Mouse (Mus musculus) liver, embryonic 14.5 days (tissue): ENCODE measurements around the gene Atg9b. TPM values are rescaled to one million over a fixed set of nuclear protein-coding genes. Genes with fewer than 3 reads are reported as not detected.
"Not testable (repeated sequence)": the region's sequence is repeated elsewhere in the genome, so short reads cannot be mapped to it uniquely, and the experiment has no call there.

Source experiments
- ATAC-seq: fragments of 200-750 bp; cut with Nextera tagmentation; 2 replicates; pipeline ENCODE4 v1.8.0; 2017; ENCODE audit warnings: moderate number of reproducible peaks, mild to moderate bottlenecking, moderate library complexity; ENCODE audit not compliant: insufficient read depth
- DNase-seq, 3 experiments: peaks; one replicate each; pipeline ENCODE4 v3.0.0-alpha.2; 2012 to 2013; ENCODE audit warnings: low read depth in 3 of 3, low spot score in 3 of 3
- H3K27ac ChIP-seq: fragments of 300-500 bp; sonication (generic); 2 replicates; pipeline ENCODE4 v1.5.1; 2014; ENCODE audit warnings: moderate library complexity, mild to moderate bottlenecking, control low read depth, inconsistent platforms
- H3K27me3 ChIP-seq: fragments of 300-500 bp; sonication (generic); 2 replicates; pipeline ENCODE4 v1.6.1; 2014; ENCODE audit warnings: mild to moderate bottlenecking, low read length, moderate library complexity; ENCODE audit not compliant: control insufficient read depth, insufficient read depth
- H3K36me3 ChIP-seq: fragments of 300-500 bp; sonication (generic); replicated peaks from 2 replicates; pipeline ENCODE4 v1.6.1; 2014; ENCODE audit warnings: low read depth; ENCODE audit not compliant: control insufficient read depth, insufficient read depth
- H3K4me1 ChIP-seq, 2 experiments: fragments of 200-500 bp in 1 of 2; fragments of 300-500 bp in 1 of 2; sonication (generic) in 1 of 2; replicated peaks; 2 replicates each; pipeline ENCODE4 v1.6.1; 2012 to 2014; ENCODE audit warnings: antibody characterized with exemption in 1 of 2, inconsistent platforms in 1 of 2, low read length in 1 of 2; ENCODE audit not compliant: control insufficient read depth in 2 of 2, insufficient read depth in 2 of 2
- H3K4me2 ChIP-seq: fragments of 300-500 bp; sonication (generic); 2 replicates; pipeline ENCODE4 v1.6.1; 2014; ENCODE audit warnings: low read depth, mild to moderate bottlenecking, control low read depth, moderate library complexity
- H3K4me3 ChIP-seq, 2 experiments: fragments of 200-500 bp in 1 of 2; fragments of 300-500 bp in 1 of 2; sonication (generic) in 1 of 2; 2 replicates each; pipeline ENCODE4 v1.5.1; 2012 to 2014; ENCODE audit warnings: low read depth in 2 of 2, low read length in 2 of 2, mild to moderate bottlenecking in 2 of 2, control low read depth in 1 of 2, inconsistent platforms in 1 of 2, moderate library complexity in 1 of 2; ENCODE audit not compliant: insufficient read depth in 1 of 2
- H3K9ac ChIP-seq: fragments of 300-500 bp; sonication (generic); replicated peaks from 2 replicates; pipeline ENCODE4 v1.6.1; 2014; ENCODE audit warnings: mild to moderate bottlenecking, control low read depth, moderate library complexity
- H3K9me3 ChIP-seq: fragments of 300-500 bp; sonication (generic); 2 replicates; pipeline ENCODE4 v1.6.1; 2016; ENCODE audit warnings: low read length, mixed read lengths; ENCODE audit not compliant: control insufficient read depth
- CTCF ChIP-seq: IDR thresholded peaks from 2 replicates; pipeline ENCODE4 v1.5.1; 2016; ENCODE audit warnings: antibody characterized with exemption, low read depth, control low read depth
- EP300 ChIP-seq: IDR thresholded peaks from 2 replicates; pipeline ENCODE4 v1.6.1; 2016; ENCODE audit warnings: antibody characterized with exemption, low read depth
- WGBS: fragments of 180-500 bp; shearing (Covaris S2); extraction: QIAGEN DNeasy Blood & Tissue Kit; methylation state at CpG from one replicate; pipeline ENCODE4 v1.1.7; 2014; ENCODE audit not compliant: insufficient replicate concordance; 5-methylcytosine and 5-hydroxymethylcytosine counted together
- polyA plus RNA-seq, 2 experiments: library from polyadenylated mRNA; depleted of rRNA in 1 of 2; stranded (reverse) in 1 of 2; unstranded in 1 of 2; fragments of >200 nt; fragmentation: Nextera tagmentation in 1 of 2; extraction: Ambion mirVana in 1 of 2; gene quantifications; 2 replicates each; pipeline versions ENCODE4 v1.2.1 to v1.2.3; 2012 to 2014

Atg9b gene
- polyA plus RNA-seq, 2 experiments: 0.14 to 0.57 TPM

DNA sequence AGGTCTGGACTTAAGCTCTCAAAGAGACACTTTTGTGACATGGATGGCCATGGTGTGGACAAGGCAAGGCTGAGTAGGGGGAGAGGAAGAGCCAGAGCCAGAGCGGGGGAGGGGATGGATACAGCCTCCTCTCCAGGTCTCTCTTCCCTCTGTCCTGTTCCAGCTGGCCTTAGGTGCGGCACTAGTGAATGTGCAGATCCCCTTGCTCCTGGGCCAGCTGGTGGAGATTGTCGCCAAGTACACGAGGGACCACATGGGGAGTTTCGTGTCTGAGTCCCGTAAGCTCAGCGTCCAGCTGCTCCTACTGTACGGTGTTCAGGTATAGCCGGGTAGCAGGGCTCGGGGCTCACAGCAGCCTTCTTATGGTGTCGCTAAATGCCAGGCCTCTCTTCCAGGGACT is 8.4 kb upstream of the Atg9b start:
- no peaks in the 10 kb centered on the region for H3K9me3 ChIP-seq
- TF ChIP-seq EP300 (no peak), CTCF (no peak)
- H3K9ac ChIP-seq: no peak overlapping the region
- H3K27ac ChIP-seq: no peak overlapping the region
- no peak for ATAC-seq
- no peak overlapping the region for H3K4me2 ChIP-seq
- no peaks in the 10 kb centered on the region for H3K27me3 ChIP-seq
- peaks cover under 1 to 2% of the 10 kb centered on the region in 2 experiments; a peak in 1 of 4 replicates for H3K4me1 ChIP-seq
- H3K4me3 ChIP-seq: no peak overlapping the region
- 83% methylated on average over 11 of the region's 11 CpGs for WGBS
- no peak for DNase-seq
- no peaks in the 10 kb centered on the region for H3K36me3 ChIP-seq

DNA sequence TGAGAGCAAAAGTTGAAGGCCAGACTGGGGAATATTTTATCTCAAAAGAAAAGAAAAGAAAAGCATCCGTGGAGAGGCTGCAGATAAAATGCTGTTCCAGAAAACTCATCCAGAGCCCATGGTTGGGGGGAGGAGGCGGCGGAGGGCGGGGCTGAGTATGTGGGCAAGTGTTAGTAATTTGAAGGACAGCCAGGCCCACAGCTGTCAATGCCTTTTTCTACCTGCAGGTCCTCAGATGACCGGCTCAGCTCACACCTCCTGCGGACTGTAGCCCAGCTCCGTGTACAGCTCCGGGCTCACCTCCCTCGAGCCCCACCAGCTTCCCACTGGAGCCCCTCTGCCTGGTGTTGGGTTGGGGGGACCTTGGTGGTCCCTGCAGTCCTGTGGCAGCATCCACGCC is 7.7 kb upstream of the Atg9b start:
- Histone ChIP-seq H3K36me3 (no peaks in the 10 kb centered on the region), H3K4me1 (peaks cover 2 to 7% of the 10 kb centered on the region in 2 experiments; a peak in 2 of 4 replicates), H3K27me3 (no peaks in the 10 kb centered on the region), H3K4me2 (no peak overlapping the region), H3K9me3 (no peaks in the 10 kb centered on the region), H3K27ac (no peak overlapping the region), H3K4me3 (no peak overlapping the region), H3K9ac (no peak overlapping the region)
- no peak for DNase-seq
- ATAC-seq: no peak
- TF ChIP-seq EP300 (no peak), CTCF (no peak)
- WGBS: 73% methylated on average over 10 of the region's 10 CpGs

DNA sequence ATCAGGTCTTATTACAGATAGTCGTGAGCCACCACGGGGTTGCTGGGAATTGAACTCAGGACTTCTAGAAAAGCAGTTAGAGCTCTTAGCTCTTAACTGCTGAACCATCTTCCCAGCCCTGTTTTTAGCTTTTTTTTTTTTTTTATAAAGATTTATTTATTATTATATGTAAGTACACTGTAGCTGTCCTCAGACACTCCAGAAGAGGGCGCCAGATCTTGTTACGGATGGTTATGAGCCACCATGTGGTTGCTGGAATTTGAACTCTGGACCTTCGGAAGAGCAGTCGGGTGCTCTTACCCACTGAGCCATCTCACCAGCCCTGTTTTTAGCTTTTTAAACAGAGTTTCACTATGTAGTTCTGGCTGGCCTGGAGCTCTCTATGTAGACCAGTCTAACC is 4.3 kb upstream of the Atg9b start:
- not testable (repeated sequence) for H3K9me3 ChIP-seq, H3K4me3 ChIP-seq, H3K27ac ChIP-seq, DNase-seq, ATAC-seq, H3K36me3 ChIP-seq, H3K27me3 ChIP-seq, H3K4me2 ChIP-seq, H3K9ac ChIP-seq
- TF ChIP-seq CTCF: peak; percentile 41
- peaks cover 10 to 12% of the 10 kb centered on the region in 2 experiments; a peak in 3 of 4 replicates for H3K4me1 ChIP-seq
- 74% methylated on average over 6 of the region's 6 CpGs for WGBS

DNA sequence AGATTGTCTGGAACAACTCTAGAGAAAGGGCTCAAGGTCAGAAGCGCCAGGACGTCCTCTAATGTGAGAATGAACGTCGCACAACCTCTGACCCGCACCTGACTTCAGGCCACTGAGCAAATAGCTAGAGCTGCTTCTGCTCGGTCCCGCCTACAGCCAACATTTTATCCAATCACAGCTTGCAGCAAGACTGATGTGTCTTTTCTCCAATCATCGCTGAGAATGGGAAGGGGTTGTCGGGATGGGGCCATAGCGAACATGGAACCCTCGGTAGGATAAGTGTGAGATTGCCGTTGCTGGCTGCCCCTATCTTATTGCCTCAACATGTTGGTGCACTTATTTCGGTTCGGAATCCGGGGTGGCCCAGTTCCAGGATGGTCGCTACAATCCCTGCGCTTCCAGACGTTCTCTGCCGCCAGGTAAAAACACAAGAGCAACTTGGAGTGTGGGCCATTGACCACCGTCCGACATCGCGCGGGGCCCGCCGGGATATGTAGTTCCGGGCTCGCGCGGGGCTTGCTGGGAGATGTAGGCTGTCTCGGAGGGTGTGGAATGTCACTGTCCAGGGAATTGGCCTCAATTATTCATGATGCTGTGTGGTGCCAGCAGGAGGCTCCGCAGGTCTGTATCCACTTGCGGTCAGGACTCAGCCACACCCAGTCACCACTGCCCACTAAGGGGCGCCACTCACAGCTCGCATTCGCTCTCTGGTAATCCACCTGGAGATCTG is 2.4 kb upstream of the Atg9b start:
- H3K27ac ChIP-seq: peak overlapping the region; percentile 80
- H3K9me3 ChIP-seq: no peaks in the 10 kb centered on the region
- ATAC-seq: peak; percentile 97
- H3K9ac ChIP-seq: peak overlapping the region; percentile 70
- peak overlapping the region; percentile 69 for H3K4me2 ChIP-seq
- peak; percentile 94 to 95 (median 94) for DNase-seq
- no peaks in the 10 kb centered on the region for H3K27me3 ChIP-seq
- no peak for TF ChIP-seq EP300
- peak; percentile 85 for TF ChIP-seq CTCF
- WGBS: 1% methylated on average over 36 of the region's 36 CpGs
- peaks cover 12 to 15% of the 10 kb centered on the region in 2 experiments; a peak in 3 of 4 replicates for H3K4me1 ChIP-seq
- H3K36me3 ChIP-seq: no peaks in the 10 kb centered on the region
- peak overlapping the region; percentile 75 to 94 for H3K4me3 ChIP-seq

DNA sequence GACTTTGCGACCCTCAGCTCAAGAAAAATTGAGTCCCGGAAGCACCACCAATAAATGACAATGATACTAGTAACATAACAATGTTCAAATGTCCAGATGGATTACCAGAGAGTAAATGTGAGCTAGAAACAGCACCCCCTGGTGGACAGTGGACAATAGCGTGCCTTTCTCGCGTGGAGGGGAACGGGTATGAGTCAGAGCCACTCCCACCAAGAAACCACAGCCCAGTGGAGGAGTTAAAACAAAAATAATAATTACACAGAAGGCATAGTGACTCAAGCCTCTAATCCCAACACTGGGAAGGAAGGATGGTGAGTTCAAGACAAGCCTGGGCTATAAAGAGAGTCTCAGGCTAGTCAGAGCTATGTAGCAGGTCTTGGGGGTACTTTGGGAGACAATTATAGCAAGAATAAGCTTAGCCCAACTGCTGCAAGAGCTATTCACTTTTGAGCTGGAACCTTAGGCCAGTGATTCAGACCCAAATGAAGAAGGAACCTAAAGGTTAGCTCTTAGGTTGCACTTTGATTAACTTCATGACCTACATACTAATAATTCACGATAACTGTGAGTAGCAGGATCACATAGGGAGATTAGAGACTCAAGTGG is 1.6 kb upstream of the Atg9b start, which contains the start of gene Abcb8:
TSS of gene Abcb8 (plus strand) at position 272 of the 606 bp plus-strand sequence.
- Histone ChIP-seq H3K4me2 (peak within 1 kb of the TSS; percentile 69), H3K4me3 (peak within 1 kb of the TSS; percentile 75 to 94), H3K9ac (peak within 1 kb of the TSS; percentile 70), H3K27me3 (peaks cover 2% of the 10 kb centered on the region), H3K4me1 (peaks cover 12 to 20% of the 10 kb centered on the region in 2 experiments; a peak in 3 of 4 replicates), H3K9me3 (no peaks in the 10 kb centered on the region), H3K27ac (peak within 1 kb of the TSS; percentile 80), H3K36me3 (no peaks in the 10 kb centered on the region)
- WGBS: 6% methylated on average over 7 of the region's 7 CpGs
- ATAC-seq (no peak), DNase-seq (peak; percentile 68 to 81 (median 71))
- TF ChIP-seq EP300: no peak
- peak; percentile 98 for TF ChIP-seq CTCF
